Mouse (Mus musculus): ENCODE measurements at regions not wholly inside any gene's neighbourhood (a gene's known extent, or its start where the extent isn't known, plus 50 kb on each side); places are given as distances from the start of the nearest gene placed in this dataset.

GRCm38 (mm10) chr1:90289732-90290215, 86.0 kb downstream of the Ackr3 start:
- no peak for DNase-seq

GRCm38 (mm10) chr1:90290428-90291197, 86.8 kb downstream of the Ackr3 start:
- no peak for DNase-seq

GRCm38 (mm10) chr1:90291256-90291655, 87.5 kb downstream of the Ackr3 start:
- no peak for DNase-seq

- DNase-seq: peak; percentile 49
Observed at GRCm38 (mm10) chr1:90297751-90298150, 94.0 kb downstream of the Ackr3 start.

GRCm38 (mm10) chr1:90300229-90300628, 96.4 kb downstream of the Ackr3 start:
- DNase-seq: no peak

GRCm38 (mm10) chr1:90304331-90304730, 100.6 kb downstream of the Ackr3 start:
- no peak for DNase-seq

GRCm38 (mm10) chr1:90311016-90311415, 107.2 kb downstream of the Ackr3 start:
- DNase-seq: no peak

GRCm38 (mm10) chr1:90311649-90312442, 108.1 kb downstream of the Ackr3 start:
- no peak for DNase-seq

GRCm38 (mm10) chr1:90313750-90314359, 110.1 kb downstream of the Ackr3 start:
- DNase-seq: no peak

- DNase-seq: no peak
Observed at GRCm38 (mm10) chr1:90317902-90318301, 114.1 kb downstream of the Ackr3 start.

- no peak for DNase-seq
Observed at GRCm38 (mm10) chr1:90318502-90318901, 114.7 kb downstream of the Ackr3 start.

- DNase-seq: no peak
Observed at GRCm38 (mm10) chr1:90320518-90320917, 116.7 kb downstream of the Ackr3 start.

GRCm38 (mm10) chr1:90321501-90321900, 117.7 kb downstream of the Ackr3 start:
- DNase-seq: no peak

- DNase-seq: no peak
Observed at GRCm38 (mm10) chr1:90327237-90327636, 123.5 kb downstream of the Ackr3 start.

- DNase-seq: no peak
Observed at GRCm38 (mm10) chr1:90332531-90332930, 128.8 kb downstream of the Ackr3 start.

- no peak for DNase-seq
Observed at GRCm38 (mm10) chr1:90333676-90334430, 130.1 kb downstream of the Ackr3 start.

GRCm38 (mm10) chr1:90335001-90335747, 131.4 kb downstream of the Ackr3 start:
- DNase-seq: peak; percentile 59

GRCm38 (mm10) chr1:90337876-90338316, 134.1 kb downstream of the Ackr3 start:
- DNase-seq: peak; percentile 68

GRCm38 (mm10) chr1:90342346-90342745, 138.6 kb downstream of the Ackr3 start:
- DNase-seq: no peak

- no peak for DNase-seq
Observed at GRCm38 (mm10) chr1:90343492-90343891, 139.7 kb downstream of the Ackr3 start.

GRCm38 (mm10) chr1:90347032-90347431, 143.3 kb downstream of the Ackr3 start:
- no peak for DNase-seq

GRCm38 (mm10) chr1:90349611-90350010, 145.8 kb downstream of the Ackr3 start:
- DNase-seq: no peak

Measured in lung, postnatal 36 days (tissue).